Mouse (Mus musculus): ENCODE measurements around the gene Zfp787.
A peak's percentile ranks its signal among the peaks of the same experiment; 100 is the strongest.

Zfp787 gene

DNA sequence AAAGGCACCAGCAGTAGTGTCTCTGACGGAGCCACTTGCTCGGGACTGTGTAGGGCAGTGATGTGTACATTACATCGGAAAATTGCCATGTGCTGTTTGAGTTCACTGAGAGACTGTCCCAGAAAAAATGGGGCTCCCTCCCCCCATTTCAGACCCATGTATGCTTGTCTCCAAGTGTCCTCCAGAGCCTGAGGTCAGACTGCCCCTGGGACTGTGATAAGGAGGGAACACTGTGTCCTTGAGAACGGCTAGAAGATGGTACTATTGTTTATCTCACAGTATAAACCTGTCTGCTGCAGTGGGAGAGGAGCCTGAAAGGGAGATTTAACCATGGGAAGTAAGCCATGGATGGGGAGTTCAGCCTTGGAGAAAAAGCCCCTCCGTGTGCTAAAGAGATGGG lies 8.9 kb upstream of the Zfp787 start:
- no peak for DNase-seq (ENCODE audit: low read depth, low spot score)

- DNase-seq (ENCODE audit: low read depth, low spot score): no peak
These were observed 6.4 kb upstream of the Zfp787 start for GRCm38 (mm10) chr7:6162172-6162571.

DNA sequence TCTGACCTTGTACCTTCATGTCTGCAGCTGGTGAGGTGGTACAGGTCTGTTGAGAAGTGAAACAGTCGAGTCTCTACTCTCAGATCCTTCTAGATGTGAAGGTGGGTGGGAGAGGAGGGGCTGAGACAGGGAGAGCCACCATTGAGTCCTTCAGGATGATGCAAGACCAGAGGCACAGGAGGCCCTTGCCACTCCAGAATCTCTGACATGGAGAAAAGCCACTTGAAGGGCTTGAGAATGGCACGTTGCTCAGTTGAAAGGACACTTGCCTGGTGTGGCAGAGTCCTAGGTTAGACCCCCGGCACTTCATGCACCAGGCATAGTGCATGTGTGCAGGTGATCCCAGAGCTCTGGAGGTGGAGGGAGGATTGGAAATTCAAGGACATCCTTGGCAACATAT lies 5.7 kb upstream of the Zfp787 start:
- DNase-seq (ENCODE audit: low read depth, low spot score): no peak

DNA sequence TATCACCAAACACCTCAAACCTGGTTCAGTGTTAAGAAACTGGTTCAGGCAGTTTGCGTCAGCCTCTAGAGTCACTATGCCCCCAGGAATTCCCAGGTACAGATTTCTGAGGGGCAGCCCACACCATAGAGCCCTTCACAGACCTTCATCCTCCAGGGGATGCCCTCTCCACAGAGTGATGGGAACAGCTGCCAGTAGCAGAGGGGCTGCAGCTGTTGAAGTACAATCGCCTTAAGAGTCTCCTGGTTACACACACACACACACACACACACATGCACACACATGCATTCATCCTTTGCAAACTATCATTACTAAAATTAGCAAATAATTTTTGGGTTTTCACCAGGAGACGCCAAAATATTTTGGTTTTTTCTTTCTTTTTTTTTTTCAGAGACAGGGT lies 3.8 kb upstream of the Zfp787 start:
- DNase-seq (ENCODE audit: low read depth, low spot score): no peak

DNA sequence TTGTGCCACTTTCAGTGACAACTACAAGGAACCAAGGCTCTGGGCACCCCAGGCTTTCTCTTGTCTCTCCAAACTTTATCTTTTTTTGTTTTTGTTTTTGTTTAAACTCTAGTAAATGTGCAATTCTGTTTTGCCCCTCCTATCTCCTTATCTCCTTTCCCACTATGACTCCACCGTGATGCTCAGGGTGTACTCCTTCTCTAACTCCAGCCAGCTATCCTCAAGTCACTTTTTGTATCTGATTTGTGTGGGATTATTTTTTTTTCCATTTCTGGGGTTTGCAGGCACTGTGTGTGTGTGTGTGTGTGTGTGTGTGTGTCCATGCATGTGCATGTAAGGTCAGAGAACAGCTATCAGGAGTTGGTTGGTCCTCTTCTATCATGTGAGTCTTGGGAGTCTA lies 1.7 kb upstream of the Zfp787 start:
- DNase-seq (ENCODE audit: low read depth, low spot score): no peak

- DNase-seq (ENCODE audit: low read depth, low spot score): no peak
These were observed 1.2 kb upstream of the Zfp787 start for GRCm38 (mm10) chr7:6156901-6157472.

- DNase-seq (ENCODE audit: low read depth, low spot score): peak; percentile 80
These were observed 545 bp downstream of the Zfp787 start for GRCm38 (mm10) chr7:6155031-6155872.

- no peak for DNase-seq (ENCODE audit: low read depth, low spot score)
These were observed 1.6 kb downstream of the Zfp787 start for GRCm38 (mm10) chr7:6154164-6154563.

- DNase-seq (ENCODE audit: low read depth, low spot score): no peak
These were observed 2.7 kb downstream of the Zfp787 start for GRCm38 (mm10) chr7:6153131-6153530.

GRCm38 (mm10) chr7:6152036-6152435 lies 3.8 kb downstream of the Zfp787 start:
- DNase-seq (ENCODE audit: low read depth, low spot score): peak; percentile 57

GRCm38 (mm10) chr7:6151266-6151665 lies 4.5 kb downstream of the Zfp787 start:
- no peak for DNase-seq (ENCODE audit: low read depth, low spot score)

GRCm38 (mm10) chr7:6147688-6148087 lies 8.1 kb downstream of the Zfp787 start:
- DNase-seq (ENCODE audit: low read depth, low spot score): no peak

GRCm38 (mm10) chr7:6146982-6147325 lies 8.8 kb downstream of the Zfp787 start:
- no peak for DNase-seq (ENCODE audit: low read depth, low spot score)

- no peak for DNase-seq (ENCODE audit: low read depth, low spot score)
These were observed 9.4 kb downstream of the Zfp787 start for GRCm38 (mm10) chr7:6146194-6146981.

- DNase-seq (ENCODE audit: low read depth, low spot score): no peak
These were observed 10.2 kb downstream of the Zfp787 start for GRCm38 (mm10) chr7:6145423-6146188.

DNA sequence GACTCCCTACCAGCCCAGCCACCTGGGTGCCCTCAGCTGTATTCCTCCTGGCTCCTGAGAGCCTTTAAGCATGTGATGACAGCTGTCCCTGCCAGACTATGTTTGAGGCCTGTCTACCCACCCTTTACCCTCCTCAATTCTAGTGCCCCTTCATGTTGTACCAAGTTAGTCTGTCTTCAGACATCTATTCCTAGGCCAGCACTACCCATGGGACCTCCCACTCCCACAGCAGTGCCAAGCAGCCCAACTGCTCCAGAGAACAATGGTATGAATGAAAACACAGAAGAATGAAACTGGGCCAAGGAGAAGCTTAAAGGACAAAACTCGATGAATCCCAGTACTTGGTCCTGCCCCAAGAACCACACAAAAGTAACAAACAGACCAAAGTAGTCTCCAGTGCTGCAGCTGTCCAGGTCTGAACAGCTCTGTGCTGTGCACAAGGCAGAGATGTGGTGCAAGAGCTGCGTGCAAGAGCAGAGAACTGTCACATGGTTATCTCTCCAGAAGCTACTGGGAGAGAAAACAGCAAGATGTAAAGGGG lies 11.7 kb downstream of the Zfp787 start:
- DNase-seq (ENCODE audit: low read depth, low spot score): no peak

DNA sequence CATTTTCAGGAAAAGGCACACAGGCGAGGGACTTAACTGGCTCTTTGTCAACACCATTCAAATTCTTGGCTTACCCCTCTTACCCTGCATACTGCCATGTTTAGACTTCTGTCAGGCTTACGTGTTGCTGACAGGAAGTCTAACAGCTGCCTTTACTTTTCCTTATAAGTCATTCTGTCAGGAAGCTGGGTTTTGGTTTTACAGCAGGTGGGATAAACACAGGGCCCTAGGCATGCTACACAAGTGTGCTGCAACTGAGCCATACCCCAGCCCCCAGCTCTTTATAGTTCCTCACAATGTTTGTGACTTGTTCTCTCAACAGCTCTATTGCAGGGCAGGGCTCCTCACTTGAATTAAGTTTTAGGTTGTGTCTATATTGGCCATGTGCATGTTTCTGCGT lies 16.5 kb downstream of the Zfp787 start:
- no peak for DNase-seq (ENCODE audit: low read depth, low spot score)

- no peak for DNase-seq (ENCODE audit: low read depth, low spot score)
These were observed 19.3 kb downstream of the Zfp787 start for GRCm38 (mm10) chr7:6136497-6136896.

- no peak for DNase-seq (ENCODE audit: low read depth, low spot score)
These were observed 23.2 kb downstream of the Zfp787 start for GRCm38 (mm10) chr7:6132646-6133045.

- DNase-seq (ENCODE audit: low read depth, low spot score): no peak
These were observed 25.5 kb downstream of the Zfp787 start for GRCm38 (mm10) chr7:6130346-6130745.

- peak; percentile 94 for DNase-seq (ENCODE audit: low read depth, low spot score)
These were observed 28.9 kb downstream of the Zfp787 start for GRCm38 (mm10) chr7:6126690-6127448.
